Mouse (Mus musculus): ENCODE results near the gene Ppp2r5a.

DNA sequence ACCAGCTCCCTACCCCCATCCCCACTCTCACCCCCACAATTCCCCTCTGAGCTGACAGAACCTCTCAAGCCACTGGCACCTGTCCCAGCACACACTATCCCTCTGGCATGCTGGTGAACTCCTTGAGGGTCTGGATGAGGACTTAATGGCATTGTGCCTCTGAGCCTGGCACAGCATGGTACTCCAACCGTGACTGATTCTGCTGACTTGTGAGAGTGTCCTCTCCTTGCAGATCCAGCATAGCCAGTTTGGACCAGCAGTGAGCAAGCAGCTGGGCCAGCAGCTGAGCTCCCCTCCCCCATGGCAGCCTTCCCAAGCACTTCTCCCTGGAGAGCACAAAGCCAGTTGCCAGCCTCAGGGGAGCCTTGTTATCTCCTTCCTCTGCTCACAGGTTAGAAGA lies 32.3 kb upstream of the Ppp2r5a start:
- TF ChIP-seq POLR2A (IDR thresholded peaks at IDR 0.05; ENCODE audit: control insufficient read depth, low read depth, low read length) (no peak), CTCF (IDR thresholded peaks at IDR 0.05; ENCODE audit: control insufficient read depth, insufficient read depth, insufficient replicate concordance, low read depth, low read length) (no peak)

Data from testis, adult 2 months (tissue).